Mouse (Mus musculus): ENCODE measurements at regions not wholly inside any gene's neighbourhood (a gene's known extent, or its start where the extent isn't known, plus 50 kb on each side); places are given as distances from the start of the nearest gene placed in this dataset.

GRCm38 (mm10) chr2:159019921-159020534 is 225.4 kb downstream of the Dhx35 start:
- no peak for DNase-seq (ENCODE audit: low spot score in 2 of 2)

DNA sequence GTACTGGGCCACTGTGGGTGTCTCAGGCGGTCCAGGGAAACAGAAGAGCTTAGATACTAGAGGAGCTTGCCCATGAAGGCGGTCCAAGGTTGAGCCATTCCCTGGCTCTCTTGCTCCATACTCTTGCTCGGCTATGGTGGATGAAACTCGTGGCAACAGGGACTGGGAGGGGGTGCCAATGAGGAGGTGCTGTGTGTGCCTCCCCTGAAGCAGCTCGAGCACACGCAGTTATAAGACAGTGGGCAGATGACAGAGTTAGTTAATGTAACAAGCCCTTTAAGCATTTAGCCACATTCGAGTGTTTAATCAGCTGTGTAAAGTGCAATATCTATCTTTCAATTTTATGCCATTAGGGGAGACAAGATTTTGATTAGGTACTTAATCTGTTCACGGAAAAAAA is 237.5 kb downstream of the Dhx35 start:
- no peak for DNase-seq (ENCODE audit: low spot score in 2 of 2)

DNA sequence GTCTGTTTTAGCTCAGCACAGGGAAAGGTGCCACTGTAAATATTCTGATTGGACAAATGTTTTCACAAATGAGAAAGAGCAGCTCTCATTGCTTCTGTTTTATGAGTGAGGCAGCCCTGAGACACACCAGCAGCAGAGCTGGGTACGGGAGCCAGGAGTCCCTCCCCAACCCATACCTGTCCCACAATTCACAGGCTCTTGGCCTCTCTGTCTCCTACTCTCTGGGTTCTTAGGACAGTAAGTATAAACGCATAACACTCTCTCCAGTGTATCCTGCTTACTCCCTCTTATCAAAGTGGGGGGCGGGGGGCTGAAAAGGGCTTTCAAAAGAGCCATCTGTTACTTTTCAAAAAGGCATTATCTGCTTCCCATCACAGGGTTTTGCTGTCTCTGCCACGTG is 245.3 kb downstream of the Dhx35 start:
- DNase-seq (ENCODE audit: low spot score in 2 of 2), result no peak

GRCm38 (mm10) chr2:159053534-159053933 is 258.9 kb downstream of the Dhx35 start:
- DNase-seq (ENCODE audit: low spot score in 2 of 2), result no peak

- peak; percentile 49 to 69 for DNase-seq (ENCODE audit: low spot score in 2 of 2)
Observed at GRCm38 (mm10) chr2:159053936-159054335, 259.3 kb downstream of the Dhx35 start.

- no peak for DNase-seq (ENCODE audit: low spot score in 2 of 2)
Observed at GRCm38 (mm10) chr2:159054451-159054850, 259.8 kb downstream of the Dhx35 start.

DNA sequence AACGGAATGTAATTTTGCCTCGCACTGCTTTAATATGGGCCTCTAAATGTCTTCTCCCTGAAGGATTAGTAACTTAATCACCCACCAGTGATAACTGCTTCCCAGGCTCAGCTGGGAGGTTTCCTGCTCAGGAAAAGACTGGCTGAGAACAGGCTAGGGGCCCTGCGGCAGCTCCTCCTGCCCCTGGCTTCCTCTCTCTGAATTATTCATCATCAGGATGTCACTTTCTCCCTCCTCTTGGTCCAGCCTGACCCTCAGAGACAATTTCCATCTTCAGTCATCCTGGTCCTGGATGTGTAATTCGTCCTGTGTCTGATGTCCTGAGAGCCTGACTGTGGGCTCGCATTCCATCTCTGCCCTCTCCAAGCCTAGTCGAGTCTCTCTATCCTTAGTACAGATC is 261.2 kb downstream of the Dhx35 start:
- DNase-seq (ENCODE audit: low spot score in 2 of 2), result no peak

DNA sequence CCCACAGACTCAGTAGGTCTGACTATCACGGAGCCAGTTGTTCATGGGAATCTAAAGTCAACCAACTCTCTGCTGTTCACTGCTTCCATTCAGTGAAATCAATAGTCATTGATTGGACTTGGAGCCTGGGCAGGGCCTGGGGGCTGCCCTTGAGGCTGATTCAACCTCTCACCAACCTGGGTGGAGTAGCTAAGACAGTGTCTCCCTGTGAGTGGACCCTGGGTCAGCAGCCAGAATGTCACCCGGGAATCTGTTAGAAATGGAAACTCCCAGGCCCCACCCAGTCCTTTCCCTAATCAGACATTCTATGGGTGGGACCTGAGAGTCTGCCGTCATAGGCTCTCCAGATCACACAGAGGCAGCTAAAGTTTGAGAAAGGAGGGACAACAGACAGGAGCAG is 262.4 kb downstream of the Dhx35 start:
- no peak for DNase-seq (ENCODE audit: low spot score in 2 of 2)

DNA sequence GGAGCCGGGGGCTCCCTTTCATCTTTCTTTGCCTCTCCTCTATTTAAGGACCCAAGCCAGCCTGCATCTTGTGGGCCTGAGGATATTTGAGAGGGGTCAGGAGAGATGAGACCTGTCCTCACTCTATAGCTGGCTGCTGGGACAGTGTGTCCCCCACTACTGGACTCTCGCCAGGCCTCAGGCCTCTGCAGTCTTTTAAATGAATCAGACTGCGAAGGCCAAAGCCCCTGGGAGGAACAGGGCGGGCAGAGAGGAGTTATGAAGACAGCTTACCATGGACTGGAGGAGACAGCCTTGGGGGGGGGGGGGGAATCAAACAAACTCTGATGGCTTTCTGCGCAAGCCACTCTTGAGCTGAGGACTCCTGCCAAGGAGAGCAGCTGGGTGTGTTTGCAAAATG is 262.9 kb downstream of the Dhx35 start:
- DNase-seq (ENCODE audit: low spot score in 2 of 2), result no peak

DNA sequence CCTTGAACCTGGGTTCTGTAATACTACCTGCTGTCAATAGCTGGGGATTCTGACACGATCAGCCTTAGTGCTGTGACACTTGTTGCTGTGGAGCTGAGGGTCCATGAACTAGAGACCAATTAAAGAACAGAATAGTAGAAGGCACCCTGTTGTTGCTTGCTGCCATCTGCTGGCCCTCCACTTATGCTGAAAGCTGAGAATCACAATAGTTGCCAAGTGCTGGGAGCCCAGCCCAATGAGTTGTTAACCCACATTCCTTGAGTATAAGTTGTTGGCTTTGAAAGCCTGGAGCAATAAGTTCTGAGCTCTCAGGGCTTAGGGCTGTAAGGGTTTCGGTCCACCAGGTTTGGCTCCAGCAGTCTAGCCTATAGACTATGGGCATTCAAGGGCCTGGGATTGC is 267.7 kb downstream of the Dhx35 start:
- no peak for DNase-seq (ENCODE audit: low spot score in 2 of 2)

DNA sequence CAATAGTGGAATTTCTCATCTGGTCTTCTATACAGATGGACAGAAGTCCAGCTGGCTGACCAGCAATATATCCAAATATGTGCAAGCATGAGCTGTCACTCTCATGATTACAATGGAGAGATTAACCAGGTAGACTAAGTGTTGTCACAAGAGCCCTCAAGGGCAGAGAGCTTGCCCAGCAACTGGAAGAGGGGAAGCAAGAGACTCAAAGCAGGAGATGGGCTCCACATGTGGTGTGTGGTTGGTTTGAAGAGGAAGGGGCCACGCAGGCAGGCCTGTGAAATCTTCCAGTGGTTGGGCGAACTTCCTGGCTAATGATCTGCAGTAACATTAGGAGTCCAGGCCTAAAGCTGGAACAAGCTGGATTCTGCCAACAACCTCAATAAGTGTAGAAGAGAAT is 268.1 kb downstream of the Dhx35 start:
- no peak for DNase-seq (ENCODE audit: low spot score in 2 of 2)

GRCm38 (mm10) chr2:159064403-159064970 is 269.9 kb downstream of the Dhx35 start:
- DNase-seq (ENCODE audit: low spot score in 2 of 2), result no peak

GRCm38 (mm10) chr2:159067506-159067905 is 272.9 kb downstream of the Dhx35 start:
- no peak for DNase-seq (ENCODE audit: low spot score in 2 of 2)

- no peak for DNase-seq (ENCODE audit: low spot score in 2 of 2)
Observed at GRCm38 (mm10) chr2:159068303-159069020, 273.9 kb downstream of the Dhx35 start.

GRCm38 (mm10) chr2:159069180-159069579 is 274.6 kb downstream of the Dhx35 start:
- DNase-seq (ENCODE audit: low spot score in 2 of 2), result peak in 1 of 2 experiments; percentile 46

DNA sequence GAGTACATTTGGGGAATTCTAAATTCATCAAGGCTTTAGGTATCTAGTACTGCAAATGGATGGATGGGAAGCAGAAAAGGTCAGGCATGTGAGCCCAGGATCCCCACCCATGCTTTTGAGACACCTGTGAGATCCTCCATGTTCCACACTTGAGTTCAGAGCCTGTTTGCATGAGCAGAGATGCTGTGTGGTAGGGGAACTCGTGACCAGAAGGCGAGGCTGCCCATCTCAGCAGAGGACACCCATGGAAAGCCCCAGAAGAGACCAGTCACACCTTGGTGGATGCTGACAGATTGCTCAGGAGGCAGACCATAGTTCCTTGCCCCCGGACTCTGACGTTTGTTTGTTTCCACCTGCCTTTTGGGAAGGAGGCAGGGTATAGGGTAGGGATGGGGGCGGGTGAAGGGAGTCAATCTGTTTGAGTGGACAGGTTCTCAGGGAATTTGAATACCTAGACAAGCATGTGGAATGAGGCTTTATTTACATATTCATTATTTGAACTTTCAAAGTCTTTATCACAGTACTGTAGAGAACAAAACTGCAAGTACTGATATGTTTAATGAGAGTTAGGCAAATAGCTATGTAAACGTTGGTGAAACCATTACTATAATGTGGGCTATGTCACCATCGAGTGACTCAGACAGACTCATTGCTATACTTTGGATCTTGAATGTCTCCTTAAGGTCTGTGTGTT is 278.5 kb downstream of the Dhx35 start:
- no peak for DNase-seq (ENCODE audit: low spot score in 2 of 2)

DNA sequence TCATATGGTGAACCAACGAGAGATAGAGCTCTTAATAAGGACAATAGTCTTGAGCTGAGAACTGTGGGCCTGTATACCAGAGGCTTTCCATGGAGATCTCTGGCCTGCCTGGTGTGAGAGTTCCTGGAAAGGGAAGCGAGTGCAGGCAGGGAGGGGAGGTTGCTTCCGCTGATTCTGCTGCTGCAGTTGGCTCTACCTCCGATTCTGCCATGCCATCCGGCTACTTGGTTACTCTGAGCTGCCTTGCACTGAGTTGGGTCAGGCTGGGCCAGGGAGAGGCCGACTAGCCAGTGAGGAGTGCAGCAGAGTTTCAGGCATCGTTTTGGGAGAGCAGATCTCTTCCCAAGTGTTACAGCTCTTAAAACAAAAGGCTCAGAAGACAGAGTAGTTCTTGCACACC is 285.2 kb downstream of the Dhx35 start:
- DNase-seq (ENCODE audit: low spot score in 2 of 2), result no peak

GRCm38 (mm10) chr2:159080784-159081544 is 286.4 kb downstream of the Dhx35 start:
- DNase-seq (ENCODE audit: low spot score in 2 of 2), result no peak

- DNase-seq (ENCODE audit: low spot score in 2 of 2), result no peak
Observed at GRCm38 (mm10) chr2:159086836-159087235, 292.2 kb downstream of the Dhx35 start.

- no peak for DNase-seq (ENCODE audit: low spot score in 2 of 2)
Observed at GRCm38 (mm10) chr2:159088196-159088595, 293.6 kb downstream of the Dhx35 start.

GRCm38 (mm10) chr2:159096667-159097066 is 302.1 kb downstream of the Dhx35 start:
- no peak for DNase-seq (ENCODE audit: low spot score in 2 of 2)

DNA sequence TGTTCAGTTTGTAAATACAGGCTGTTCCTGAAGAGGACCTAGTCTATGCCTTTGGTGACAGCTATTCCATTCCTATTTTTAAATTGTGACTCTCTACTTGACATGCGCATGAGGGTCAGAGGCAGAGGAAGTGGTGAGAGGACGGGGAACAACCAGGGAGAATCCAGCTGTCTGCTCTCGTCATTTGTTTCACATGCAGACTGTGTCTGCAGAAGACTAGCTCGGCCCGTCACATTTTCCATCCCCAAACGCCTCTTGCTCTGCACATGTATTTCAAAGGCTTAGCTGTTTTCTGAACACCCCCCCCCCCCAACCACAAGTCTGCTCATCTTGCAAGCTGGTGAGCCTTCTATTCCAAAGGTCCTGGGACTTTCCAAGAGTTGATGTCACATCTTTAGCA is 339.4 kb downstream of the Dhx35 start:
- DNase-seq (ENCODE audit: low spot score in 2 of 2), result no peak
